Mouse (Mus musculus) embryo, embryonic 11 days (tissue): ENCODE measurements around the gene Gm20662.

ENCODE experiments used
- DNase-seq: peaks from one replicate; pipeline ENCODE4 v3.0.0-alpha.2; 2015

Gene Gm20662

GRCm38 (mm10) chr9:107996049-107996448 lies at the start of gene Gm20662:
Gene Gm20662, plus strand, starts transcription at chr9:107996349.
- DNase-seq, result no peak

- no peak for DNase-seq
These were observed 48.6 kb upstream of the Gm20662 start for GRCm38 (mm10) chr9:107947241-107948194.

GRCm38 (mm10) chr9:107949184-107949921 lies 46.8 kb upstream of the Gm20662 start:
- DNase-seq, result no peak

GRCm38 (mm10) chr9:107949922-107950235 lies 46.3 kb upstream of the Gm20662 start, which contains the start of gene Traip:
Gene Traip, plus strand, starts transcription at chr9:107950136.
- no peak for DNase-seq

GRCm38 (mm10) chr9:107950460-107951355 lies 45.4 kb upstream of the Gm20662 start:
- DNase-seq, result peak; percentile 97

GRCm38 (mm10) chr9:107955613-107956289 lies 40.4 kb upstream of the Gm20662 start:
- DNase-seq, result no peak

- DNase-seq, result no peak
These were observed 39.0 kb upstream of the Gm20662 start for GRCm38 (mm10) chr9:107957141-107957540.

- no peak for DNase-seq
These were observed 36.3 kb upstream of the Gm20662 start for GRCm38 (mm10) chr9:107959896-107960295.

- no peak for DNase-seq
These were observed 35.2 kb upstream of the Gm20662 start for GRCm38 (mm10) chr9:107960928-107961327.

- DNase-seq, result no peak
These were observed 34.8 kb upstream of the Gm20662 start for GRCm38 (mm10) chr9:107961351-107961762.

GRCm38 (mm10) chr9:107961881-107962280 lies 34.3 kb upstream of the Gm20662 start:
- DNase-seq, result peak; percentile 45

- DNase-seq, result no peak
These were observed 33.2 kb upstream of the Gm20662 start for GRCm38 (mm10) chr9:107962916-107963315.

- peak; percentile 91 for DNase-seq
These were observed 32.4 kb upstream of the Gm20662 start for GRCm38 (mm10) chr9:107963700-107964099.

GRCm38 (mm10) chr9:107964681-107965080 lies 31.5 kb upstream of the Gm20662 start:
- no peak for DNase-seq

- no peak for DNase-seq
These were observed 29.5 kb upstream of the Gm20662 start for GRCm38 (mm10) chr9:107966676-107967075.

- no peak for DNase-seq
These were observed 28.7 kb upstream of the Gm20662 start for GRCm38 (mm10) chr9:107967437-107967836.

GRCm38 (mm10) chr9:107968531-107968930 lies 27.6 kb upstream of the Gm20662 start:
- no peak for DNase-seq

GRCm38 (mm10) chr9:107970311-107970710 lies 25.8 kb upstream of the Gm20662 start:
- DNase-seq, result no peak

- no peak for DNase-seq
These were observed 24.2 kb upstream of the Gm20662 start for GRCm38 (mm10) chr9:107971690-107972541.

GRCm38 (mm10) chr9:107974491-107975171 lies 21.5 kb upstream of the Gm20662 start:
- no peak for DNase-seq
